Mouse (Mus musculus) midbrain, embryonic 16.5 days (tissue): ENCODE results near the gene Nbea. TPM values are rescaled to one million over a fixed set of nuclear protein-coding genes. Genes with fewer than 3 reads are reported as not detected.

Experiments
- ATAC-seq: fragments of 200-750 bp; cut with Nextera tagmentation; 2 replicates; pipeline ENCODE4 v1.8.0; 2017; ENCODE audit warnings: moderate TSS enrichment
- H3K27ac ChIP-seq: fragments of 300-500 bp; sonication (generic); 2 replicates; pipeline ENCODE4 v1.5.1; 2014; ENCODE audit warnings: mild to moderate bottlenecking, low read length, mixed read lengths
- H3K27me3 ChIP-seq: fragments of 300-500 bp; sonication (generic); 2 replicates; pipeline ENCODE4 v1.6.1; 2014; ENCODE audit warnings: low read depth, low read length, mixed read lengths; ENCODE audit not compliant: control insufficient read depth, insufficient read depth
- H3K36me3 ChIP-seq: fragments of 300-500 bp; sonication (generic); 2 replicates; pipeline ENCODE4 v1.6.1; 2014; ENCODE audit warnings: mild to moderate bottlenecking, low read length, moderate library complexity, mixed read lengths; ENCODE audit not compliant: control insufficient read depth, insufficient read depth
- H3K4me1 ChIP-seq: fragments of 300-500 bp; sonication (generic); 2 replicates; pipeline ENCODE4 v1.6.1; 2014; ENCODE audit warnings: mild to moderate bottlenecking, low read length, mixed read lengths; ENCODE audit not compliant: control insufficient read depth, insufficient read depth
- H3K4me2 ChIP-seq: fragments of 300-500 bp; sonication (generic); 2 replicates; pipeline ENCODE4 v1.6.1; 2014; ENCODE audit warnings: mild to moderate bottlenecking, low read length, mixed read lengths
- H3K4me3 ChIP-seq: fragments of 300-500 bp; sonication (generic); 2 replicates; pipeline ENCODE4 v1.5.1; 2014; ENCODE audit warnings: low read depth, mild to moderate bottlenecking, low read length, moderate library complexity, mixed read lengths
- H3K9ac ChIP-seq: fragments of 300-500 bp; sonication (generic); 2 replicates; pipeline ENCODE4 v1.6.1; 2014; ENCODE audit warnings: low read depth, low read length, mixed read lengths
- H3K9me3 ChIP-seq: fragments of 300-500 bp; sonication (generic); replicated peaks from 2 replicates; pipeline ENCODE4 v1.6.1; 2014; ENCODE audit warnings: mild to moderate bottlenecking, low read length, mixed read lengths; ENCODE audit not compliant: control insufficient read depth, poor library complexity, severe bottlenecking
- WGBS: fragments of 180-500 bp; shearing (Covaris S2); extraction: QIAGEN DNeasy Blood & Tissue Kit; methylation state at CpG from one replicate; pipeline ENCODE4 v1.1.7; 2014; 5-methylcytosine and 5-hydroxymethylcytosine counted together
- polyA plus RNA-seq: library from polyadenylated mRNA; unstranded; fragments of >200 nt; fragmentation: Nextera tagmentation; extraction: Ambion mirVana; gene quantifications from 2 replicates; pipeline ENCODE4 v1.2.1, GENCODE M21; 2015

Gene Nbea
- polyA plus RNA-seq, 1 experiment from 2014 or later: 60.2 TPM

GRCm38 (mm10) chr3:55889227-55889626 is 294.3 kb downstream of the Nbea start:
- Histone ChIP-seq H3K4me3 (no peak overlapping the region), H3K4me2 (no peak overlapping the region), H3K27ac (no peak overlapping the region), H3K36me3 (no peaks in the 10 kb centered on the region), H3K9me3 (no peaks in the 10 kb centered on the region), H3K27me3 (no peaks in the 10 kb centered on the region), H3K9ac (no peak overlapping the region), H3K4me1 (peaks cover 4% of the 10 kb centered on the region; the same call in 1 of the 2 replicates)
- WGBS: 45% methylated on average over 4 of the region's 4 CpGs
- ATAC-seq: no peak

GRCm38 (mm10) chr3:55887829-55888210 is 295.7 kb downstream of the Nbea start:
- Histone ChIP-seq H3K4me3 (no peak overlapping the region), H3K4me2 (no peak overlapping the region), H3K9ac (no peak overlapping the region), H3K27me3 (no peaks in the 10 kb centered on the region), H3K4me1 (peaks cover 4% of the 10 kb centered on the region; the same call in 1 of the 2 replicates), H3K9me3 (no peaks in the 10 kb centered on the region), H3K27ac (no peak overlapping the region), H3K36me3 (no peaks in the 10 kb centered on the region)
- ATAC-seq: no peak
- 45% methylated on average over 2 of the region's 2 CpGs for WGBS

- no peak overlapping the region for H3K4me2 ChIP-seq
- H3K27me3 ChIP-seq: no peaks in the 10 kb centered on the region
- H3K36me3 ChIP-seq: no peaks in the 10 kb centered on the region
- no peaks in the 10 kb centered on the region for H3K9me3 ChIP-seq
- no peak overlapping the region for H3K27ac ChIP-seq
- 0 out of 2 replicates have a peak, but pooled peaks have one; percentile 42 for ATAC-seq
- 43% methylated on average over 10 of the region's 10 CpGs for WGBS
- no peak overlapping the region for H3K4me3 ChIP-seq
- H3K9ac ChIP-seq: no peak overlapping the region
- H3K4me1 ChIP-seq: peaks cover 4% of the 10 kb centered on the region; the same call in 1 of the 2 replicates
These were observed 296.2 kb downstream of the Nbea start for GRCm38 (mm10) chr3:55887193-55887828.

- no peak overlapping the region for H3K9ac ChIP-seq
- no peaks in the 10 kb centered on the region for H3K27me3 ChIP-seq
- 59% methylated on average over 5 of the region's 5 CpGs for WGBS
- no peak overlapping the region for H3K4me3 ChIP-seq
- ATAC-seq: 0 out of 2 replicates have a peak, but pooled peaks have one; percentile 45
- no peak overlapping the region for H3K27ac ChIP-seq
- H3K4me1 ChIP-seq: no peaks in the 10 kb centered on the region
- no peaks in the 10 kb centered on the region for H3K9me3 ChIP-seq
- no peak overlapping the region for H3K4me2 ChIP-seq
- peaks cover 5% of the 10 kb centered on the region; the same call in 1 of the 2 replicates for H3K36me3 ChIP-seq
These were observed 310.3 kb downstream of the Nbea start for GRCm38 (mm10) chr3:55872944-55873924.

GRCm38 (mm10) chr3:55852488-55852887 is 331.0 kb downstream of the Nbea start:
- no peaks in the 10 kb centered on the region for H3K27me3 ChIP-seq
- H3K4me3 ChIP-seq: no peak overlapping the region
- H3K36me3 ChIP-seq: peaks cover 10% of the 10 kb centered on the region
- H3K4me1 ChIP-seq: no peaks in the 10 kb centered on the region
- no peak overlapping the region for H3K4me2 ChIP-seq
- ATAC-seq: no peak
- WGBS: 95% methylated on average over 7 of the region's 7 CpGs
- H3K27ac ChIP-seq: no peak overlapping the region
- H3K9ac ChIP-seq: no peak overlapping the region
- no peaks in the 10 kb centered on the region for H3K9me3 ChIP-seq

GRCm38 (mm10) chr3:55847115-55847514 is 336.4 kb downstream of the Nbea start:
- no peak for ATAC-seq
- 85% methylated on average over 1 of the region's 1 CpGs for WGBS
- Histone ChIP-seq H3K36me3 (peaks cover 7% of the 10 kb centered on the region; the same call in 1 of the 2 replicates), H3K9me3 (no peaks in the 10 kb centered on the region), H3K27ac (no peak overlapping the region), H3K4me1 (no peaks in the 10 kb centered on the region), H3K4me3 (no peak overlapping the region), H3K9ac (no peak overlapping the region), H3K4me2 (no peak overlapping the region), H3K27me3 (no peaks in the 10 kb centered on the region)

GRCm38 (mm10) chr3:55837188-55837587 is 346.3 kb downstream of the Nbea start:
- no peaks in the 10 kb centered on the region for H3K27me3 ChIP-seq
- ATAC-seq: no peak
- no peak overlapping the region for H3K4me2 ChIP-seq
- no peaks in the 10 kb centered on the region for H3K4me1 ChIP-seq
- 85% methylated on average over 3 of the region's 3 CpGs for WGBS
- no peaks in the 10 kb centered on the region for H3K9me3 ChIP-seq
- no peak overlapping the region for H3K9ac ChIP-seq
- no peak overlapping the region for H3K27ac ChIP-seq
- no peak overlapping the region for H3K4me3 ChIP-seq
- no peaks in the 10 kb centered on the region for H3K36me3 ChIP-seq

GRCm38 (mm10) chr3:55835207-55835606 is 348.3 kb downstream of the Nbea start:
- no peaks in the 10 kb centered on the region for H3K27me3 ChIP-seq
- no peak overlapping the region for H3K4me2 ChIP-seq
- no peak overlapping the region for H3K27ac ChIP-seq
- no peak overlapping the region for H3K4me3 ChIP-seq
- H3K9me3 ChIP-seq: no peaks in the 10 kb centered on the region
- WGBS: 58% methylated on average over 4 of the region's 4 CpGs
- no peak for ATAC-seq
- H3K4me1 ChIP-seq: peaks cover 2% of the 10 kb centered on the region
- no peak overlapping the region for H3K9ac ChIP-seq
- no peaks in the 10 kb centered on the region for H3K36me3 ChIP-seq

GRCm38 (mm10) chr3:55830226-55830625 is 353.3 kb downstream of the Nbea start:
- 49% methylated on average over 5 of the region's 5 CpGs for WGBS
- no peak for ATAC-seq
- no peak overlapping the region for H3K27ac ChIP-seq

More at GRCm38 (mm10) chr3:55830226-55830625, 353.3 kb downstream of the Nbea start:
- Histone ChIP-seq H3K4me3 (no peak overlapping the region), H3K9ac (no peak overlapping the region), H3K4me2 (no peak overlapping the region), H3K4me1 (peaks cover 14% of the 10 kb centered on the region), H3K36me3 (no peaks in the 10 kb centered on the region), H3K9me3 (no peaks in the 10 kb centered on the region), H3K27me3 (no peaks in the 10 kb centered on the region)
